7 mouse cellular contexts compared by ENCODE assay signal in genomic region chr4:133369553-133370297, GRCm38 (mm10). TPM values are rescaled to one million over a fixed set of nuclear protein-coding genes. Genes with fewer than 3 reads are reported as not detected.
DNase-seq lines count a peak whose midpoint lies in the region; ATAC-seq lines count a peak whose summit lies in the region.

Slc9a1 (plus strand) TSS chr4:133369706.

- peak within 1 kb of the TSS; percentile 84 for H3K4me2 ChIP-seq in intestine, embryonic 16.5 days (ENCODE audit: low read depth, low read length)
- H3K4me2 ChIP-seq in midbrain, embryonic 11.5 days: peak within 1 kb of the TSS; percentile 82

- intact Hi-C loops in left cerebral cortex, postnatal 36 days (cut with DNase I): loop anchor here (5.0 kb wide), 1 partner anchor 53 kb away; no protein-coding TSS in a partner anchor

- peaks cover 40% of the 10 kb centered on the region for H3K4me1 ChIP-seq in intestine, embryonic 16.5 days (ENCODE audit: control insufficient read depth, insufficient read depth, low read length)
- peaks cover 30% of the 10 kb centered on the region for H3K4me1 ChIP-seq in midbrain, embryonic 11.5 days (ENCODE audit: control insufficient read depth, insufficient read depth, low read length)

- no peaks in the 10 kb centered on the region for H3K9me3 ChIP-seq in intestine, embryonic 16.5 days (ENCODE audit: control insufficient read depth, low read length)
- no peaks in the 10 kb centered on the region for H3K9me3 ChIP-seq in midbrain, embryonic 11.5 days (ENCODE audit: control insufficient read depth, low read length)

- DNase-seq in adrenal gland, adult 2 months: peak; percentile 96
- DNase-seq in embryo, embryonic 11.5 days (ENCODE audit: low read depth, low spot score): peak; percentile 88
- peak; percentile 85 to 94 for DNase-seq in gastrocnemius, postnatal 4 days (ENCODE audit: low spot score in 2 of 2)
- DNase-seq in left cerebral cortex, postnatal 36 days (ENCODE audit: low spot score in 2 of 2): peak; percentile 93 to 94
- peak; percentile 99 for DNase-seq in midbrain, embryonic 11.5 days (ENCODE audit: low spot score, missing footprints)
- peak; percentile 95 for DNase-seq in skeletal muscle tissue, adult 2 months (ENCODE audit: low read depth, low spot score)

- peak within 1 kb of the TSS; percentile 96 for H3K9ac ChIP-seq in intestine, embryonic 16.5 days (ENCODE audit: low read depth, low read length)
- H3K9ac ChIP-seq in midbrain, embryonic 11.5 days (ENCODE audit: low read length): peak within 1 kb of the TSS; percentile 96

- peak within 1 kb of the TSS; percentile 86 for H3K27ac ChIP-seq in intestine, embryonic 16.5 days (ENCODE audit: low read length)
- H3K27ac ChIP-seq in midbrain, embryonic 11.5 days (ENCODE audit: low read depth, low read length): peak within 1 kb of the TSS; percentile 52

- no peaks in the 10 kb centered on the region for H3K36me3 ChIP-seq in intestine, embryonic 16.5 days (ENCODE audit: control insufficient read depth, insufficient read depth, low read length)
- H3K36me3 ChIP-seq in midbrain, embryonic 11.5 days (ENCODE audit: control insufficient read depth, insufficient read depth, low read length): no peaks in the 10 kb centered on the region

- peak; percentile 92 for ATAC-seq in intestine, embryonic 16.5 days
- peak; percentile 96 for ATAC-seq in midbrain, embryonic 11.5 days (ENCODE audit: low FRiP score)

- peak within 1 kb of the TSS; percentile 70 for H3K4me3 ChIP-seq in intestine, embryonic 16.5 days (ENCODE audit: low read length)
- H3K4me3 ChIP-seq in midbrain, embryonic 11.5 days (ENCODE audit: low read depth, low read length): peak within 1 kb of the TSS; percentile 88

- WGBS in intestine, embryonic 16.5 days: under 1% methylated on average over 40 of the region's 40 CpGs
- under 1% methylated on average over 40 of the region's 40 CpGs for WGBS in midbrain, embryonic 11.5 days

- H3K27me3 ChIP-seq in intestine, embryonic 16.5 days (replicated peaks; ENCODE audit: control insufficient read depth, insufficient read depth, low read length): no peaks in the 10 kb centered on the region
- H3K27me3 ChIP-seq in midbrain, embryonic 11.5 days (ENCODE audit: control insufficient read depth, insufficient read depth, low read length): no peaks in the 10 kb centered on the region

RNA-seq across cellular contexts. Expression of gene Slc9a1, which starts in this region (rescaled TPM):
- 10 to 100 TPM; 57.8 to 69.0 TPM for total RNA-seq in adrenal gland, adult 2 months (2021)
- polyA plus RNA-seq in adrenal gland, adult 2 months (2012; rRNA removed): 104 and 127 TPM in 2 replicates
- 10 to 100 TPM; 24.1 to 24.4 TPM for total RNA-seq in gastrocnemius, postnatal 4 days (2021)
- 9.1 and 9.2 TPM in 2 replicates for polyA plus RNA-seq in intestine, embryonic 16.5 days (2015; fragmentation: Nextera tagmentation; extraction: Ambion mirVana)
- 10 to 100 TPM; 48.8 to 56.9 TPM for total RNA-seq in left cerebral cortex, postnatal 36 days (2021)
- 4.6 and 5.6 TPM in 2 replicates for polyA plus RNA-seq in midbrain, embryonic 11.5 days (2014; fragmentation: Nextera tagmentation; extraction: Ambion mirVana)

Comparison
In these comparisons a context has a peak if more than half of its experiments do, and no peak if none do; other contexts are left out.
1. Peak in every context shown above with its lines: DNase-seq, ATAC-seq, H3K4me3 ChIP-seq and H3K27ac ChIP-seq.
2. RNA of gene Slc9a1 (polyA plus RNA-seq): 104 to 127 TPM in adrenal gland, adult 2 months; 9.1 to 9.2 TPM in intestine, embryonic 16.5 days and 4.6 to 5.6 TPM in midbrain, embryonic 11.5 days; every median in the first group is over 10 times any median in the second.